Mouse (Mus musculus) heart, postnatal 0 days (tissue): Measurements from ENCODE around the gene Snrpg. TPM values are rescaled to one million over a fixed set of nuclear protein-coding genes. Genes with fewer than 3 reads are reported as not detected.

Experiments used
- ATAC-seq: fragments of 200-750 bp; cut with Nextera tagmentation; 2 replicates; pipeline ENCODE4 v1.8.0; 2017; ENCODE audit warnings: low read depth, moderate number of reproducible peaks, moderate library complexity; ENCODE audit not compliant: insufficient read depth
- DNase-seq: peaks from one replicate; pipeline ENCODE4 v3.0.0-alpha.2; 2016; ENCODE audit warnings: low spot score
- H3K27ac ChIP-seq: fragments of 300-500 bp; sonication (generic); 2 replicates; pipeline ENCODE4 v1.5.1; 2014; ENCODE audit warnings: low read depth, mild to moderate bottlenecking
- H3K27me3 ChIP-seq: fragments of 300-500 bp; sonication (generic); 2 replicates; pipeline ENCODE4 v1.6.1; 2014; ENCODE audit warnings: low read length, mixed read lengths; ENCODE audit not compliant: control insufficient read depth, insufficient read depth
- H3K36me3 ChIP-seq: fragments of 300-500 bp; sonication (generic); replicated peaks from 2 replicates; pipeline ENCODE4 v1.6.1; 2014; ENCODE audit warnings: low read length, mixed read lengths; ENCODE audit not compliant: control insufficient read depth, insufficient read depth
- H3K4me1 ChIP-seq: fragments of 300-500 bp; sonication (generic); 2 replicates; pipeline ENCODE4 v1.6.1; 2014; ENCODE audit warnings: antibody characterized with exemption; ENCODE audit not compliant: control insufficient read depth, insufficient read depth
- H3K4me2 ChIP-seq: fragments of 300-500 bp; sonication (generic); 2 replicates; pipeline ENCODE4 v1.6.1; 2014; ENCODE audit warnings: low read depth, mild to moderate bottlenecking, low read length, moderate library complexity
- H3K4me3 ChIP-seq: fragments of 300-500 bp; sonication (generic); 2 replicates; pipeline ENCODE4 v1.5.1; 2014; ENCODE audit warnings: low read depth, low read length
- H3K9ac ChIP-seq: fragments of 300-500 bp; sonication (generic); replicated peaks from 2 replicates; pipeline ENCODE4 v1.6.1; 2014; ENCODE audit warnings: low read depth, low read length, mixed read lengths
- H3K9me3 ChIP-seq: fragments of 300-500 bp; sonication (generic); replicated peaks from 2 replicates; pipeline ENCODE4 v1.6.1; 2016; ENCODE audit warnings: low read length; ENCODE audit not compliant: control insufficient read depth
- CTCF ChIP-seq: IDR thresholded peaks from 2 replicates; pipeline ENCODE4 v1.5.1; 2016; ENCODE audit warnings: antibody characterized with exemption, control low read depth, low read depth
- EP300 ChIP-seq: IDR thresholded peaks from 2 replicates; pipeline ENCODE4 v1.6.1; 2016; ENCODE audit warnings: antibody characterized with exemption, low read depth
- WGBS: fragments of 180-500 bp; shearing (Covaris S2); extraction: QIAGEN DNeasy Blood & Tissue Kit; methylation state at CpG from one replicate; pipeline ENCODE4 v1.1.7; 2014; 5-methylcytosine and 5-hydroxymethylcytosine counted together
- polyA plus RNA-seq: library from polyadenylated mRNA; unstranded; fragments of >200 nt; fragmentation: Nextera tagmentation; extraction: Ambion mirVana; gene quantifications from 2 replicates; pipeline ENCODE4 v1.2.1, GENCODE M21; 2015
- total RNA-seq: library from RNA; depleted of rRNA; stranded (reverse); fragments of >200 nt; gene quantifications from 2 replicates; pipeline ENCODE4 v1.2.3, GENCODE M21; 2014; ENCODE audit warnings: low replicate concordance

The Snrpg gene
- total and polyA plus RNA-seq, 2 experiments from 2014 or later, result 35.6 to 170 TPM

GRCm38 (mm10) chr6:86382551-86382950, 11.4 kb downstream of the Snrpg start:
- no peak overlapping the region for H3K4me2 ChIP-seq
- ATAC-seq (no peak), DNase-seq (no peak)
- no peak for TF ChIP-seq CTCF
- no peaks in the 10 kb centered on the region for H3K27me3 ChIP-seq
- H3K27ac ChIP-seq, result no peak overlapping the region
- H3K36me3 ChIP-seq, result peaks cover 29% of the 10 kb centered on the region
- no peaks in the 10 kb centered on the region for H3K4me1 ChIP-seq
- no peaks in the 10 kb centered on the region for H3K9me3 ChIP-seq
- no peak overlapping the region for H3K9ac ChIP-seq
- no peak overlapping the region for H3K4me3 ChIP-seq

GRCm38 (mm10) chr6:86383370-86383769, 12.3 kb downstream of the Snrpg start:
- no peaks in the 10 kb centered on the region for H3K4me1 ChIP-seq
- H3K4me2 ChIP-seq, result no peak overlapping the region
- H3K4me3 ChIP-seq, result no peak overlapping the region
- 43% methylated on average over 16 of the region's 16 CpGs for WGBS
- H3K27ac ChIP-seq, result no peak overlapping the region
- peaks cover 29% of the 10 kb centered on the region for H3K36me3 ChIP-seq
- ATAC-seq (no peak), DNase-seq (no peak)
- TF ChIP-seq CTCF, result no peak
- TF ChIP-seq EP300, result no peak
- H3K9ac ChIP-seq, result no peak overlapping the region
- H3K9me3 ChIP-seq, result no peaks in the 10 kb centered on the region
- no peaks in the 10 kb centered on the region for H3K27me3 ChIP-seq

GRCm38 (mm10) chr6:86384692-86385091, 13.6 kb downstream of the Snrpg start:
- no peak overlapping the region for H3K4me2 ChIP-seq
- ATAC-seq (no peak), DNase-seq (no peak)
- no peaks in the 10 kb centered on the region for H3K9me3 ChIP-seq
- peaks cover 29% of the 10 kb centered on the region for H3K36me3 ChIP-seq
- WGBS, result 50% methylated on average over 4 of the region's 4 CpGs
- H3K27me3 ChIP-seq, result no peaks in the 10 kb centered on the region
- no peak overlapping the region for H3K27ac ChIP-seq
- no peak overlapping the region for H3K4me3 ChIP-seq
- no peaks in the 10 kb centered on the region for H3K4me1 ChIP-seq
- H3K9ac ChIP-seq, result no peak overlapping the region
- no peak for TF ChIP-seq CTCF
- no peak for TF ChIP-seq EP300

GRCm38 (mm10) chr6:86385362-86386104, 14.4 kb downstream of the Snrpg start:
- no peak overlapping the region for H3K4me2 ChIP-seq
- H3K9me3 ChIP-seq, result no peaks in the 10 kb centered on the region
- no peak for ATAC-seq
- no peak overlapping the region for H3K9ac ChIP-seq
- no peaks in the 10 kb centered on the region for H3K27me3 ChIP-seq
- TF ChIP-seq EP300, result no peak
- TF ChIP-seq CTCF, result no peak
- WGBS, result 73% methylated on average over 5 of the region's 5 CpGs
- no peak for DNase-seq
- H3K36me3 ChIP-seq, result peaks cover 36% of the 10 kb centered on the region
- no peak overlapping the region for H3K27ac ChIP-seq
- no peaks in the 10 kb centered on the region for H3K4me1 ChIP-seq
- H3K4me3 ChIP-seq, result no peak overlapping the region

GRCm38 (mm10) chr6:86387313-86387712, 16.2 kb downstream of the Snrpg start:
- ATAC-seq, result no peak
- DNase-seq, result no peak
- Histone ChIP-seq H3K27ac (no peak overlapping the region), H3K9ac (no peak overlapping the region), H3K27me3 (no peaks in the 10 kb centered on the region), H3K9me3 (no peaks in the 10 kb centered on the region), H3K4me3 (no peak overlapping the region), H3K4me2 (no peak overlapping the region), H3K4me1 (no peaks in the 10 kb centered on the region), H3K36me3 (peaks cover 54% of the 10 kb centered on the region)
- WGBS, result 81% methylated on average over 12 of the region's 12 CpGs
- TF ChIP-seq CTCF (no peak), EP300 (no peak)

- H3K4me1 ChIP-seq, result no peaks in the 10 kb centered on the region
- ATAC-seq, result no peak
- H3K27ac ChIP-seq, result no peak overlapping the region
- no peak overlapping the region for H3K4me2 ChIP-seq
- DNase-seq, result no peak
- H3K36me3 ChIP-seq, result peaks cover 56% of the 10 kb centered on the region
- no peak overlapping the region for H3K9ac ChIP-seq
- no peak for TF ChIP-seq CTCF
- TF ChIP-seq EP300, result no peak
- no peaks in the 10 kb centered on the region for H3K27me3 ChIP-seq
- WGBS, result 63% methylated on average over 18 of the region's 18 CpGs
- no peak overlapping the region for H3K4me3 ChIP-seq
- H3K9me3 ChIP-seq, result no peaks in the 10 kb centered on the region
Observed at GRCm38 (mm10) chr6:86388461-86388860, 17.4 kb downstream of the Snrpg start.
